Mouse (Mus musculus) liver, postnatal 0 days (tissue): ENCODE data around the gene Nol3. TPM values are rescaled to one million over a fixed set of nuclear protein-coding genes. Genes with fewer than 3 reads are reported as not detected.
A peak's percentile ranks its signal among the peaks of the same experiment; 100 is the strongest.

Source experiments
- ATAC-seq: fragments of 200-750 bp; cut with Nextera tagmentation; 2 replicates; pipeline ENCODE4 v1.8.0; 2017; ENCODE audit warnings: mild to moderate bottlenecking, moderate library complexity
- DNase-seq: peaks from one replicate; pipeline ENCODE4 v3.0.0-alpha.2; 2016
- H3K27ac ChIP-seq: fragments of 300-500 bp; sonication (generic); 2 replicates; pipeline ENCODE4 v1.5.1; 2014; ENCODE audit warnings: antibody characterized with exemption, moderate library complexity, mild to moderate bottlenecking, low read depth
- H3K27me3 ChIP-seq: fragments of 300-500 bp; sonication (generic); 2 replicates; pipeline ENCODE4 v1.6.1; 2014; ENCODE audit warnings: low read length, control low read depth, mixed read lengths; ENCODE audit not compliant: insufficient read depth
- H3K36me3 ChIP-seq: fragments of 300-500 bp; sonication (generic); replicated peaks from 2 replicates; pipeline ENCODE4 v1.6.1; 2014; ENCODE audit warnings: mild to moderate bottlenecking, control low read depth, low read length, moderate library complexity, mixed read lengths; ENCODE audit not compliant: insufficient read depth
- H3K4me1 ChIP-seq: fragments of 300-500 bp; sonication (generic); 2 replicates; pipeline ENCODE4 v1.6.1; 2014; ENCODE audit warnings: antibody characterized with exemption, mild to moderate bottlenecking, control low read depth; ENCODE audit not compliant: insufficient read depth
- H3K4me2 ChIP-seq: fragments of 300-500 bp; sonication (generic); 2 replicates; pipeline ENCODE4 v1.6.1; 2014; ENCODE audit warnings: low read depth, mild to moderate bottlenecking, low read length, moderate library complexity, mixed read lengths
- H3K4me3 ChIP-seq: fragments of 300-500 bp; sonication (generic); 2 replicates; pipeline ENCODE4 v1.5.1; 2014; ENCODE audit warnings: low read depth, low read length
- H3K9ac ChIP-seq: fragments of 300-500 bp; sonication (generic); replicated peaks from 2 replicates; pipeline ENCODE4 v1.6.1; 2014; ENCODE audit warnings: mild to moderate bottlenecking, moderate library complexity
- H3K9me3 ChIP-seq: fragments of 300-500 bp; sonication (generic); 2 replicates; pipeline ENCODE4 v1.6.1; 2016; ENCODE audit warnings: mild to moderate bottlenecking, control low read depth, low read length, mixed read lengths
- CTCF ChIP-seq: sonication (generic); IDR thresholded peaks from 2 replicates; pipeline ENCODE4 v1.5.1; 2016; ENCODE audit warnings: antibody characterized with exemption, low read depth
- EP300 ChIP-seq: IDR thresholded peaks from 2 replicates; pipeline ENCODE4 v1.6.1; 2016; ENCODE audit warnings: antibody characterized with exemption, low read depth, mild to moderate bottlenecking
- WGBS: fragments of 180-500 bp; shearing (Covaris S2); extraction: QIAGEN DNeasy Blood & Tissue Kit; methylation state at CpG from one replicate; pipeline ENCODE4 v1.1.7; 2014; ENCODE audit not compliant: insufficient replicate concordance; 5-methylcytosine and 5-hydroxymethylcytosine counted together
- polyA plus RNA-seq: library from polyadenylated mRNA; unstranded; fragments of >200 nt; fragmentation: Nextera tagmentation; extraction: Ambion mirVana; gene quantifications from 2 replicates; pipeline ENCODE4 v1.2.1, GENCODE M21; 2015

Nol3 gene
- polyA plus RNA-seq, 1 experiment from 2014 or later, result 0.05 TPM

GRCm38 (mm10) chr8:105257318-105258114 is 18.4 kb upstream of the Nol3 start:
- peaks cover 14% of the 10 kb centered on the region for H3K27me3 ChIP-seq
- DNase-seq (no peak), ATAC-seq (no peak)
- H3K4me3 ChIP-seq, result no peak overlapping the region
- no peak overlapping the region for H3K9ac ChIP-seq
- H3K36me3 ChIP-seq, result peaks cover 8% of the 10 kb centered on the region; the same call in 1 of the 2 replicates
- 69% methylated on average over 7 of the region's 7 CpGs for WGBS
- no peaks in the 10 kb centered on the region for H3K9me3 ChIP-seq
- TF ChIP-seq EP300, result no peak
- no peak overlapping the region for H3K4me2 ChIP-seq
- no peak overlapping the region for H3K27ac ChIP-seq
- H3K4me1 ChIP-seq, result peaks cover 43% of the 10 kb centered on the region

GRCm38 (mm10) chr8:105258911-105259720 is 16.8 kb upstream of the Nol3 start:
- 14% methylated on average over 55 of the region's 55 CpGs for WGBS
- peaks cover 45% of the 10 kb centered on the region for H3K4me1 ChIP-seq

DNA sequence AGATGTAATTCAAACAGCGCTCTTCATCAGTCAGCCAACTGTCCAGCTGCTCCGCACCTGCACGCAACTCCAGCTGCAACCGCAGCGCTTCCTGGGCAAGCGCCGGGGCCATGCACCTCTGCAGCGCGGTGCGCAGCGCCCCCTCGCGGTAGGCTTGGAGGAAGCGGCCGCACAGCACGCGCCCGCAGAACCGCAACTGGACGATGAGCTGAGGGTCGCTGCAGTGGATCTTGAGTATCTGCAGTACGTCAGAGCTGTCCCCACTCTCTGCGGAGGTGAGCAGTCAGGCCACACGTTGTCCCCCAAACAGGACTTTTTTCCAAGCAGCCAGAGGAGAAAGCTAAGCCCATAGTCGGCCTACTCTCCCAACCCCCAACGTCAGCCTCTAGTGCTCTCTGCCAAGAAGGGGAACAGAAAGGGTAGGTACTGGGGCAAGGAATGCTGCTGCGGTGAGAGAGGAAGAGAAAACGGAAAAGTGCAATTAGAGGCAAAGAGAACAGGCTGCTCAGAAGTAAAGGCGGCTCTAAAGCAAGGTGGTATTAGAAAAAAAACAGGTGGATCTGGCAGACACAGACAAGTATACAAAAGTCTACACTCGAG is 16.1 kb upstream of the Nol3 start:
- ATAC-seq, result peak; percentile 51
- H3K4me2 ChIP-seq, result peak overlapping the region; percentile 78
- DNase-seq, result peak; percentile 88
- peaks cover 14% of the 10 kb centered on the region for H3K27me3 ChIP-seq
- no peak overlapping the region; the same call in 1 of the 2 replicates for H3K9ac ChIP-seq
- no peaks in the 10 kb centered on the region for H3K36me3 ChIP-seq
- no peaks in the 10 kb centered on the region for H3K9me3 ChIP-seq
- H3K4me3 ChIP-seq, result peak overlapping the region; percentile 32
- TF ChIP-seq EP300 (no peak), CTCF (peak; percentile 100)
- 2% methylated on average over 30 of the region's 30 CpGs for WGBS
- H3K27ac ChIP-seq, result no peak overlapping the region
- peaks cover 43% of the 10 kb centered on the region for H3K4me1 ChIP-seq

More at GRCm38 (mm10) chr8:105258911-105259720, 16.8 kb upstream of the Nol3 start:
- Histone ChIP-seq H3K4me2 (peak overlapping the region; percentile 78), H3K27me3 (peaks cover 14% of the 10 kb centered on the region), H3K27ac (no peak overlapping the region), H3K9me3 (no peaks in the 10 kb centered on the region), H3K9ac (no peak overlapping the region; the same call in 1 of the 2 replicates), H3K4me3 (peak overlapping the region; percentile 32), H3K36me3 (no peaks in the 10 kb centered on the region)
- DNase-seq (peak; percentile 49), ATAC-seq (peak; percentile 5; the same call in 1 of the 2 replicates)
- TF ChIP-seq EP300 (no peak), CTCF (peak; percentile 26)

DNA sequence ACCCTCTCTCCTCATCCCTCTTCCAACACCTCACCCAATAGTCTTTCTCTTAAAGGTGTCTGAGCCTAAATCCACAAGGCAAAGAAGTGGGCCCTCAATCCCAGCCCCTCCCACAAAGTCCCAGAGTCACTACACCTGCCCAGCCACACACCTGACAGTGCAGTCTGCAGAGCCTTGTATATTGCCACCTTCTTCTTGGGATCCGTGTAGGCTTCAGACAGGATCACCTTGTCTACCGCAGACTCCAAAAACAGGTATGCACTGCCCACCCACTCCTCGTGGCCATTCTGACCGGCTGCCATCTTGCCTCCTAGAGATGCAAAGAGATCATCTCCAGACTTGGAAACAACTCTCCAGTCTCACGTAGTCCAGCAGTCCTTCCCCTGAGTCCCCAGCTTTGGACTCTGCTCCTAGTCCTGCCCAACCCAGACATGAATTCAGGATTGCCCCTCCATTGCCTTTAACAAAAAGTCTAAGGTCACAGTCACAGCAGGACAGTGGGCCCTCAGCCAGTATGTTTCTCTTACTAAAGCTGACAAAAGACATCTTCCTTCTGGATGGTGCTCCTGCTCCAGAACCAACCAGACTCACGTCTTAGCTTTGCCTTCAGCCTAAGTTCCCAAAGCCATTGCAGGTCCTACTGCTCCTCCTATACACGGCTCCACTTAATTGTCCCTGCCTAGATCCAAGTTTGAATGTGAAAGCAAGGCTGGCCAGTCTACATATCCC is 15.4 kb upstream of the Nol3 start:
- peaks cover 44% of the 10 kb centered on the region for H3K4me1 ChIP-seq
- peak overlapping the region; percentile 78; the same call in 1 of the 2 replicates for H3K4me2 ChIP-seq
- H3K9me3 ChIP-seq, result no peaks in the 10 kb centered on the region
- H3K4me3 ChIP-seq, result no peak overlapping the region
- no peak for ATAC-seq
- H3K9ac ChIP-seq, result no peak overlapping the region
- H3K27ac ChIP-seq, result no peak overlapping the region
- 71% methylated on average over 7 of the region's 7 CpGs for WGBS
- DNase-seq, result peak; percentile 13
- H3K27me3 ChIP-seq, result peaks cover 14% of the 10 kb centered on the region
- no peak for TF ChIP-seq EP300
- no peaks in the 10 kb centered on the region for H3K36me3 ChIP-seq

DNA sequence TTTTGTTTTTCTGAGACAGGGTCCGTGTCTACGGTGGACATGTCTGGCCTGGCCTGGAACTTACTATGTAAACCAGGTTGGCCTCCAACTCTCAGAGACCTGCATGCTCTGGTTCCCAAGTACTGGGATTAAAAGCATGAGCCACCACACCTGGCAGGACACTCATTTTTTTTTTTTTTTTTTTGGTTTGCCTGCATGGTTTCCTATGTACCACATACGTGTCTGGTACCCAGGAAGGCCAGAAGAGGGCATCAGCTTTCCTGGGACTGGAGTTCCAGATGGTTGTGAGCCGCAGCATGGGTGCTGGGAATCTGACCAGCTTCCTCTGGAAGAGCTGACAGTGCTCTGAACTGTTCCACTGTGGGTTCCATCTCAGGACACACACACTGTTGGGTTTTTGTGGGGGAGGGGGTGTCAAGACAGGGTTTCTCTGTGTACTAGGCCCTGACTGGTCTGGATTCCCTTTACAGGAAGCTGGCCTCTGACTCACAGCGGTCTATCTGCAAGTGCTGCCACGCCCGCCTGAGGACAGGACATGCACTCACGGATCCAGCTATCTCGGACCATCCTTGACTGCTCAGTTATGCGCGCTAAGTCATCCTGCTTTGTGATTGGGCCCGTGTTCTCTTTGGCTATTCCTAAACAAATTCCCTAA is 14.5 kb upstream of the Nol3 start:
- Histone ChIP-seq H3K9ac (no peak overlapping the region), H3K4me3 (no peak overlapping the region), H3K4me2 (no peak overlapping the region), H3K27me3 (peaks cover 14% of the 10 kb centered on the region), H3K27ac (no peak overlapping the region), H3K4me1 (peaks cover 43% of the 10 kb centered on the region), H3K9me3 (no peaks in the 10 kb centered on the region), H3K36me3 (no peaks in the 10 kb centered on the region)
- TF ChIP-seq EP300 (no peak), CTCF (peak; percentile 13; the same call in 1 of the 2 replicates)
- WGBS, result 75% methylated on average over 12 of the region's 12 CpGs
- DNase-seq, result no peak
- no peak for ATAC-seq
